ENCODE assay signal across 11 mouse cellular contexts in the genomic region with DNA sequence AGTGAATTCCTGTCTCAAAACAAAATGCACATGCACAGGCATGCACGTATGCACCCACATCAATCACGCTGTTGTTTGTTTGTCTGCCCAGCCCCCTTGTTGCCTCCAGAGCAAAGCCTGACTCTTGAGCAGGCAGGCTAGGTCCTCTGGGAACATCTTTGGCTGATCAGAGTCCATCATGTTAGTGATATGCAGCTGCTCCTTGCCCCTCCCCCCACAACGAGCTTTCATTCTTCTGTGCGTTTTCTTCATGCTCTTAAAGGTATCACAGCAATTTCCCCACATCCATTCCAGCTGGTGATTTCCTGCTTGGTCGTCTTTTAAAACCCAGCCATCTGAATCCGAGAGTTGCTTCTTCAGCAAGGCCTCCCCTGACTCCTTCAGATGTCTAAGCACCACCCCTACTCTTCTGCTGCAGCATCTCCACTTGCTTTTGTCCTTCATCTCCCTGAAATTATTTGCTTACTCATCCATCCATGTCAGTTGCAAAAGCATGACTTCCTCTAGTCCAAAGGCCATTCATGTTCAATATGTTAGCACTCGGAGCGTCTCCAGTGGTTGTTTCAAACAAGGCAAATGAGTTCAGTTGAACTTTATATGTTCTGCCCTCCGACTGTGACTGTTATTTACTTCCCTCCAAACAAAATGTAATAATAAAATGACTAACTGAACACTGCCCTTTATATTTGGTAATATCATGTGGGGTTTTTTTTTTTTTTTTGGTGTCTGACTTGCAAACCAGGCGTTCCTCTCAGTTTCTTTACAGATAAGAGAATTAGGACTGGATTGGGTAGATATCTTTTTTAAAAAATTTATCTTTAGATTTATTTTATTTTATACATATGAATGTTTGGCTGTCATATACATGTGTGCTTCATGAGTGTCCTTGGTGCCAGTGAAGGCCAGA.
DNase-seq lines count a peak whose midpoint lies in the region; ATAC-seq and TF ChIP-seq lines count a peak whose summit lies in the region.
"Had no signal": no experiment of that assay in that cellular context is flagged by ENCODE, and none has a peak within 500 bp of the region (broad histone marks: within the 10 kb centered on the region; RNA-seq: fewer than 3 reads in every experiment).

No protein-coding gene starts in this region.

- no peak for ATAC-seq in kidney, embryonic 16.5 days (ENCODE audit: low FRiP score, low TSS enrichment)
- ATAC-seq in granulocyte monocyte progenitor cell, adult 5-6 weeks (replicated peaks; ENCODE audit: poor library complexity, severe bottlenecking): peak; percentile 48
- no peak for ATAC-seq in liver, embryonic 15.5 days (ENCODE audit: insufficient read depth)
- ATAC-seq in CD4-positive, CD25-positive, alpha-beta regulatory T cell, adult 4 months: no peak
- ATAC-seq: forebrain, postnatal 0 days had no signal

- peaks cover 12% of the 10 kb centered on the region; the same call in 1 of the 2 replicates for H3K4me1 ChIP-seq in kidney, embryonic 16.5 days (ENCODE audit: insufficient read depth, low read length)
- H3K4me1 ChIP-seq in liver, embryonic 15.5 days (replicated peaks): peaks cover 81% of the 10 kb centered on the region

- no peaks in the 10 kb centered on the region for H3K36me3 ChIP-seq in kidney, embryonic 16.5 days (ENCODE audit: insufficient read depth, low read length)
- no peaks in the 10 kb centered on the region for H3K36me3 ChIP-seq in liver, embryonic 15.5 days (replicated peaks)
- H3K36me3 ChIP-seq: G1E; lung, embryonic 15.5 days had no signal

- DNase-seq in kidney, postnatal 10 days: peak; percentile 70
- peak; percentile 28 for DNase-seq in brain, embryonic 14.5 days (ENCODE audit: low read depth)
- DNase-seq in lung, postnatal 25 days (ENCODE audit: low spot score): no peak
- DNase-seq: forebrain, postnatal 0 days had no signal

- H3K27ac ChIP-seq in kidney, embryonic 16.5 days (ENCODE audit: low read length): no peak overlapping the region
- peak overlapping the region; percentile 91 for H3K27ac ChIP-seq in liver, embryonic 15.5 days (replicated peaks)
- H3K27ac ChIP-seq: lung, embryonic 15.5 days had no signal

- no peaks in the 10 kb centered on the region for H3K9me3 ChIP-seq in kidney, embryonic 16.5 days (ENCODE audit: low read length)
- no peaks in the 10 kb centered on the region for H3K9me3 ChIP-seq in liver, embryonic 15.5 days (replicated peaks)
- H3K9me3 ChIP-seq: G1E; lung, embryonic 15.5 days had no signal

- TF ChIP-seq POLR2A in brain, embryonic 14.5 days (IDR thresholded peaks at IDR 0.05; ENCODE audit: borderline replicate concordance, extremely low read depth, insufficient read depth, insufficient read length, poor library complexity, severe bottlenecking): no peak

- H3K4me2 ChIP-seq in kidney, embryonic 16.5 days (replicated peaks; ENCODE audit: low read depth, low read length): no peak overlapping the region
- H3K4me2 ChIP-seq in liver, embryonic 15.5 days: peak overlapping the region; percentile 34
- H3K4me2 ChIP-seq: lung, embryonic 15.5 days had no signal

- TF ChIP-seq CTCF in brain, embryonic 14.5 days (IDR thresholded peaks at IDR 0.05; ENCODE audit: borderline replicate concordance, extremely low read depth, insufficient read depth, insufficient read length): no peak

- 57% methylated on average over 10 of the region's 10 CpGs for WGBS in kidney, embryonic 16.5 days
- 51% methylated on average over 10 of the region's 10 CpGs for WGBS in liver, embryonic 15.5 days (ENCODE audit: insufficient replicate concordance)

- no peak overlapping the region for H3K4me3 ChIP-seq in kidney, embryonic 16.5 days (ENCODE audit: low read length)
- no peak overlapping the region for H3K4me3 ChIP-seq in liver, embryonic 15.5 days (replicated peaks)
- H3K4me3 ChIP-seq: lung, embryonic 15.5 days; myocyte had no signal

- no peak overlapping the region for H3K9ac ChIP-seq in kidney, embryonic 16.5 days (replicated peaks; ENCODE audit: low read length)
- H3K9ac ChIP-seq in liver, embryonic 15.5 days: no peak overlapping the region
- H3K9ac ChIP-seq: forebrain, postnatal 0 days; lung, embryonic 15.5 days had no signal

- H3K27me3 ChIP-seq in kidney, embryonic 16.5 days (ENCODE audit: insufficient read depth, low read length): no peaks in the 10 kb centered on the region
- H3K27me3 ChIP-seq in liver, embryonic 15.5 days: no peaks in the 10 kb centered on the region
- H3K27me3 ChIP-seq: lung, embryonic 15.5 days had no signal
